Mouse (Mus musculus) adrenal gland, adult 18-20 months (tissue): ENCODE results near the gene Car11. TPM values are rescaled to one million over a fixed set of nuclear protein-coding genes. Genes with fewer than 3 reads are reported as not detected.

Experiments used
- total RNA-seq, 2 experiments: library from RNA; stranded (reverse); gene quantifications; 1 replicate in 1 of 2; 2 replicates in 1 of 2; pipeline ENCODE4 v1.2.3; 2021

The Car11 gene
- total RNA-seq, 2 experiments from 2014 or later: 15.8 to 16.9 TPM

Other genes starting within 250 kb of the Car11 start
- gene Ftl1, start 240.0 kb upstream of the Car11 start, total RNA-seq: 1,000 to 10,000 TPM; 1,437 to 1,911 TPM
- 10 to 100 TPM; 58.2 to 64.3 TPM for gene Bax, start 232.9 kb upstream of the Car11 start, total RNA-seq
- gene Tulp2, start 218.0 kb upstream of the Car11 start, total RNA-seq: 1 to 10 TPM in 1 of 2 experiments, under 1 TPM in 1; 0.66 to 2.6 TPM
- 10 to 100 TPM; 42.8 to 43.4 TPM for gene Gm45808, start 213.0 kb upstream of the Car11 start, total RNA-seq
- 10 to 100 TPM; 73.2 to 77.2 TPM for gene Dhdh, start 211.0 kb upstream of the Car11 start, total RNA-seq
- gene Nucb1, start 189.4 kb upstream of the Car11 start, total RNA-seq: 100 to 1,000 TPM; 272 to 283 TPM
- 10 to 100 TPM; 47.1 to 48.6 TPM for gene Ppp1r15a, start 173.6 kb upstream of the Car11 start, total RNA-seq
- 1 to 10 TPM; 2.5 to 2.7 TPM for gene Plekha4, start 173.5 kb upstream of the Car11 start, total RNA-seq
- gene Hsd17b14, start 144.9 kb upstream of the Car11 start, total RNA-seq: 1 to 10 TPM in 1 of 2 experiments, under 1 TPM in 1; 0.83 to 3.0 TPM
- 100 to 1,000 TPM; 164 to 265 TPM for gene Bcat2, start 129.7 kb upstream of the Car11 start, total RNA-seq
- 1 to 10 TPM in 1 of 2 experiments, not detected in 1; 1.4 TPM for gene Fgf21, start 84.4 kb upstream of the Car11 start, total RNA-seq
- not detected for gene Fut1, start 82.6 kb upstream of the Car11 start, total RNA-seq
- gene Izumo1, start 78.0 kb upstream of the Car11 start, total RNA-seq: under 1 TPM; 0.22 to 0.33 TPM
- gene Rasip1, start 72.4 kb upstream of the Car11 start, total RNA-seq: 10 to 100 TPM; 16.0 to 27.6 TPM
- 1 to 10 TPM; 2.4 to 7.7 TPM for gene Mamstr, start 59.9 kb upstream of the Car11 start, total RNA-seq
- under 1 TPM in 1 of 2 experiments, not detected in 1; 0.13 TPM for gene Fut2, start 33.4 kb upstream of the Car11 start, total RNA-seq
- under 1 TPM; 0.36 to 0.61 TPM for gene Ntn5, start 15.8 kb upstream of the Car11 start, total RNA-seq
- gene Sec1, start 5.4 kb upstream of the Car11 start, total RNA-seq: under 1 TPM; 0.23 to 0.35 TPM
- gene Dbp, start 5.2 kb downstream of the Car11 start, total RNA-seq: 10 to 100 TPM; 64.8 to 96.6 TPM
- gene Rpl18, start 15.6 kb downstream of the Car11 start, total RNA-seq: 100 to 1,000 TPM; 934 to 965 TPM
- gene Sphk2, start 18.2 kb downstream of the Car11 start, total RNA-seq: 10 to 100 TPM; 37.7 to 42.0 TPM
- gene Fam83e, start 21.4 kb downstream of the Car11 start, total RNA-seq: under 1 TPM; 0.30 to 0.35 TPM
- gene Spaca4, start 26.0 kb downstream of the Car11 start, total RNA-seq: not detected
- 1 to 10 TPM; 6.2 to 8.4 TPM for gene Lmtk3, start 83.9 kb downstream of the Car11 start, total RNA-seq
- 1 to 10 TPM in 1 of 2 experiments, under 1 TPM in 1; 0.77 to 1.1 TPM for gene Sult2b1, start 84.8 kb downstream of the Car11 start, total RNA-seq
- gene Cyth2, start 114.7 kb downstream of the Car11 start, total RNA-seq: 100 to 1,000 TPM in 1 of 2 experiments, 10 to 100 TPM in 1; 92.9 to 117 TPM
- gene Kcnj14, start 124.9 kb downstream of the Car11 start, total RNA-seq: under 1 TPM; 0.19 to 0.20 TPM
- 10 to 100 TPM; 33.0 to 36.0 TPM for gene Grwd1, start 131.1 kb downstream of the Car11 start, total RNA-seq
- gene Kdelr1, start 172.9 kb downstream of the Car11 start, total RNA-seq: 100 to 1,000 TPM; 125 to 140 TPM
- under 1 TPM; 0.66 to 0.67 TPM for gene Grin2d, start 178.5 kb downstream of the Car11 start, total RNA-seq
- not detected for gene Syngr4, start 196.9 kb downstream of the Car11 start, total RNA-seq
- gene Tmem143, start 197.1 kb downstream of the Car11 start, total RNA-seq: 10 to 100 TPM; 70.9 to 89.3 TPM
- 100 to 1,000 TPM; 299 to 421 TPM for gene Emp3, start 221.6 kb downstream of the Car11 start, total RNA-seq
- 10 to 100 TPM; 17.7 to 21.1 TPM for gene Ccdc114, start 224.2 kb downstream of the Car11 start, total RNA-seq